Mouse (Mus musculus): ENCODE measurements around the gene Ttll1. TPM values are rescaled to one million over a fixed set of nuclear protein-coding genes. Genes with fewer than 3 reads are reported as not detected.

The Ttll1 gene
- total and polyA plus RNA-seq, 2 experiments = 1.0 to 2.1 TPM

DNA sequence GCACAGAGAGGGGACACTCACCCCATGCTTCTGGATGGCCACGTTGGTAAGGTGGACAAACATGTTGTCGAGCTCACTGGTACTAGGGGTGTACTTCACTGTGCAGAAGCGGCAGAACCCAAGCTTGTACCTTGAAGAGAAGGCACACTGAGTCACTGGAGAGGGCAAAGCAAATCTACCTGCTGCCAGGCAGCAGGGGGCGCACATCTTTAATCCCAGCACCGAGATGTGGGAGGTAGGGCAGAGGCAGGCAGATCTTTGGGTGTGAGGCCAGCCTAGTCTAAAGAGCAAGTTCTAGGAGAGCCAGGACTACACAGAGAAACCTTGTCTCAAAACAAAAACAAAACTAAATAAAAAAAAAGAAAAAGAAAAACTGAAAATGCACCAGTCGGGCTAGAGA is 13.4 kb downstream of the Ttll1 start:
- WGBS = 89% methylated on average over 6 of the region's 6 CpGs
- H3K79me2 ChIP-seq (ENCODE audit: control insufficient read depth, insufficient read depth, low read length) = no peaks in the 10 kb centered on the region

DNA sequence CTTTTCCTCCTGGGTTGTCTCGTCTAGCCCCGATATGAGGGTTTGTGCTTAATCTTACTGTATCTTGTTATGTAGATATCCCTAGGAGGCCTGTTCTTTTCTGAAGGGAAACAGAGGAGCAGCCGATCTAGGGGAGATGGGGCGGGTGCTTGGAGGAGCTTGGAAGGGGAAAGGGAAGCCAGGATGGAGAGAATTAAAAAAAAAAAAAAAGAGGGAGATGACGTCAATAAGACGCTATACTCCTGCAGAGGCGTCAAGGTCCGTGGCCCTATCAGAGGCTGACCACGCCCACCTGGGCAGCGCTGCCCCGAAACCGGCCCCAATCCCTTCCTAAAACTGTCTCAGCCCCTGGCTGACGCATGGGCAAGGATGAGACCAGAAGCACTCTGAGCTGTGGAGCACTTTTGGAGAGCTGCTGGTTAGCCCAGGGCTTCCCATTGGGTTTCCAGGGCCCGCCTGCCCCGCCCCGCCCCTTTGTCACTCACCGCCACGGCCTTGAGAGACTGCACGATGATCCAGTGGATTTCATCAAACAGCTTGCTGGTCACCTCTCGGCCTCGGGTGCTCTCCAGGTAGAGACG is 14.8 kb downstream of the Ttll1 start:
- 71% methylated on average over 22 of the region's 22 CpGs for WGBS
- no peak overlapping the region for H3K9ac ChIP-seq (ENCODE audit: low read depth, low read length)
- no peak overlapping the region for H3K27ac ChIP-seq (replicated peaks; ENCODE audit: insufficient read depth, low read depth, low read length)
- H3K36me3 ChIP-seq (ENCODE audit: control insufficient read depth, insufficient read depth, low read length) = no peaks in the 10 kb centered on the region
- no peaks in the 10 kb centered on the region for H3K4me1 ChIP-seq (ENCODE audit: control insufficient read depth, insufficient read depth, low read length)
- TF ChIP-seq POLR2A (IDR thresholded peaks at IDR 0.05; ENCODE audit: extremely low read depth, insufficient read depth, low read length) (no peak), CTCF (IDR thresholded peaks at IDR 0.05; ENCODE audit: low read depth, low read length) (no peak)
- H3K4me3 ChIP-seq (ENCODE audit: insufficient read depth, low read depth, low read length) = no peak overlapping the region; the same call in 1 of the 2 replicates
- no peaks in the 10 kb centered on the region for H3K79me2 ChIP-seq (ENCODE audit: control insufficient read depth, insufficient read depth, low read length)
- H3K27me3 ChIP-seq (ENCODE audit: control insufficient read depth, insufficient read depth, low read length) = no peaks in the 10 kb centered on the region
- DNase-seq (ENCODE audit: extremely low read depth, low read depth, low spot score) = peak; percentile 23

More for the DNA sequence above, 13.4 kb downstream of the Ttll1 start:
- Histone ChIP-seq H3K9ac (ENCODE audit: low read depth, low read length) (no peak overlapping the region), H3K36me3 (ENCODE audit: control insufficient read depth, insufficient read depth, low read length) (no peaks in the 10 kb centered on the region), H3K27ac (replicated peaks; ENCODE audit: insufficient read depth, low read depth, low read length) (no peak overlapping the region), H3K4me1 (ENCODE audit: control insufficient read depth, insufficient read depth, low read length) (no peaks in the 10 kb centered on the region), H3K27me3 (ENCODE audit: control insufficient read depth, insufficient read depth, low read length) (no peaks in the 10 kb centered on the region), H3K4me3 (ENCODE audit: insufficient read depth, low read depth, low read length) (no peak overlapping the region)
- TF ChIP-seq CTCF (IDR thresholded peaks at IDR 0.05; ENCODE audit: low read depth, low read length) (peak; percentile 67), POLR2A (IDR thresholded peaks at IDR 0.05; ENCODE audit: extremely low read depth, insufficient read depth, low read length) (no peak)
- DNase-seq (ENCODE audit: extremely low read depth, low read depth, low spot score) = peak; percentile 5

DNA sequence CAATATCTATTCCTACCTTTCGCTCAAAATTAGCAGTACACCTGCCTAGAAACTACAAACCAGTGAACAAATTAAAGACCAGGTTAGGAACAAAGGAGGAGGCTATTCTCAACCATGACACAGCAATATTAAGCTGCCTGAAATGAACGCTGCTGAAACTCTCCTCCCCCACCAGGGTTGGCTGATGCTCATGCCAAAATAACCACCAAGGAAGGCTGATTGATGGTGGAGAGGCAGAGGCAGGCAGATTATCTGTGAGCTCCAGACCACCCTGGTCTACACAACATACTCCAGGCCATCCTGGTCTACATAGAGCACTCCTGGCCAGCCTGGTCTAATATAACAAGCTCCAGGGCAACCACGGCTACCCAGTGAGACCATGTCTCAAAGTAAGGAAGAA is 15.5 kb downstream of the Ttll1 start:
- no peaks in the 10 kb centered on the region for H3K36me3 ChIP-seq (ENCODE audit: control insufficient read depth, insufficient read depth, low read length)
- 85% methylated on average over 3 of the region's 3 CpGs for WGBS
- H3K79me2 ChIP-seq (ENCODE audit: control insufficient read depth, insufficient read depth, low read length) = no peaks in the 10 kb centered on the region
- H3K9ac ChIP-seq (ENCODE audit: low read depth, low read length) = no peak overlapping the region
- DNase-seq (ENCODE audit: extremely low read depth, low read depth, low spot score) = no peak
- H3K4me3 ChIP-seq (ENCODE audit: insufficient read depth, low read depth, low read length) = no peak overlapping the region
- no peaks in the 10 kb centered on the region for H3K4me1 ChIP-seq (ENCODE audit: control insufficient read depth, insufficient read depth, low read length)
- no peak overlapping the region for H3K27ac ChIP-seq (replicated peaks; ENCODE audit: insufficient read depth, low read depth, low read length)
- no peaks in the 10 kb centered on the region for H3K27me3 ChIP-seq (ENCODE audit: control insufficient read depth, insufficient read depth, low read length)
- TF ChIP-seq POLR2A (IDR thresholded peaks at IDR 0.05; ENCODE audit: extremely low read depth, insufficient read depth, low read length) = no peak
- no peak for TF ChIP-seq CTCF (IDR thresholded peaks at IDR 0.05; ENCODE audit: low read depth, low read length)

DNA sequence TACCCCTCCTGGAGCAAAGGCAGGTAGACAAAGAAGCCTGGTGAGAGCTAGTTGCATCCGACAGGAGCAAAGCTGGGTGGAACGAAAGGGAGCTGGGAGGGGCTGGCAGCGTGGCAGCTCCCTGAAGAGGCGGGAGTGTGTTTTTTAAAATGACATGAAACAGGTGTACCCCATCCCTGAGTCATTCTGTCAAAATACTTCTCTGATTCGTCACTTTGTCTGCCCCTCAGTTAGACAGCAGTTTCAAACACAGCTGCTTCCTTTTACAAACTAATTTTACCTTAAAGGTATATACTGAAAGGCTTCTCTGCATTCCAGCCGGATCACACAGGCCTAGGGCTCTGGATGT is 16.1 kb downstream of the Ttll1 start:
- H3K79me2 ChIP-seq (ENCODE audit: control insufficient read depth, insufficient read depth, low read length) = no peaks in the 10 kb centered on the region
- TF ChIP-seq CTCF (IDR thresholded peaks at IDR 0.05; ENCODE audit: low read depth, low read length) (no peak), POLR2A (IDR thresholded peaks at IDR 0.05; ENCODE audit: extremely low read depth, insufficient read depth, low read length) (no peak)
- no peak overlapping the region for H3K27ac ChIP-seq (replicated peaks; ENCODE audit: insufficient read depth, low read depth, low read length)
- H3K9ac ChIP-seq (ENCODE audit: low read depth, low read length) = no peak overlapping the region
- 95% methylated on average over 6 of the region's 6 CpGs for WGBS
- no peaks in the 10 kb centered on the region for H3K36me3 ChIP-seq (ENCODE audit: control insufficient read depth, insufficient read depth, low read length)
- no peak overlapping the region for H3K4me3 ChIP-seq (ENCODE audit: insufficient read depth, low read depth, low read length)
- no peaks in the 10 kb centered on the region for H3K27me3 ChIP-seq (ENCODE audit: control insufficient read depth, insufficient read depth, low read length)
- DNase-seq (ENCODE audit: extremely low read depth, low read depth, low spot score) = no peak
- no peaks in the 10 kb centered on the region for H3K4me1 ChIP-seq (ENCODE audit: control insufficient read depth, insufficient read depth, low read length)

DNA sequence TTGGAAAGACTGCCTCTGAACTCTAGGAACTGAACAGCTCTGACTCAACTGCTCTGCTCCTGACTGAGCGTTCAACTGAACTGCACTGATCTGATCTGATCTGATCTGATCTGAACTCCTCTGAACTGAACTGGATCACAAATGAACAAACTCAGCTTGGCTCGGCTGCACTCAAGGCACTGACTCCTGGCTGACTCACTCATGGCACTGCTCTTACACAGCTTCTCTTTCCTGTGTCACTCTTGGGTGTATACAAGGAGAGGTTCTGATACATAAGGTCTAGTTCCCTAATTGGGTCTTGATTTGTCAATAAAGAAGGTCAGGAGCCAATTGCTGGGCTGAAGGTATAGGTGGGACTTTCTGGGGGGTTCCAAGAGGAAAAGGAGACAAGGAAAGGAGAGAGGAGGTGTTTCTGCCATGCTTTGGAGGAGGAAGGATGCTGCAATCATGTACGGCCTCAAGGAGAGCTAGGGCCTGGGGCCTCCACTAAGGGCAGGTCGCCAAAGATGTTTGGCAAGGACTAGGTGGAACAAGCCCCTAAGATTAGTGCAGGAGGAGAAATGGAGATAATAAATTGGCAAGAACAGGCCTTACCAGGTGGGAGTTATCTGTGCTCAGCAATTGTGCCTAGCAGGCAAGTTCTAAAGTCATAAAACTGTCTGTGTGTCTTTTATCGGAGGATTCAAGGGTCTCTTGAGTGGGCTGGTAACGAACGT is 16.7 kb downstream of the Ttll1 start:
- H3K79me2 ChIP-seq (ENCODE audit: control insufficient read depth, insufficient read depth, low read length) = no peaks in the 10 kb centered on the region
- no peak overlapping the region for H3K9ac ChIP-seq (ENCODE audit: low read depth, low read length)
- no peaks in the 10 kb centered on the region for H3K4me1 ChIP-seq (ENCODE audit: control insufficient read depth, insufficient read depth, low read length)
- 93% methylated on average over 7 of the region's 7 CpGs for WGBS
- H3K27me3 ChIP-seq (ENCODE audit: control insufficient read depth, insufficient read depth, low read length) = no peaks in the 10 kb centered on the region
- TF ChIP-seq CTCF (IDR thresholded peaks at IDR 0.05; ENCODE audit: low read depth, low read length) (no peak), POLR2A (IDR thresholded peaks at IDR 0.05; ENCODE audit: extremely low read depth, insufficient read depth, low read length) (no peak)
- H3K27ac ChIP-seq (replicated peaks; ENCODE audit: insufficient read depth, low read depth, low read length) = no peak overlapping the region
- H3K4me3 ChIP-seq (ENCODE audit: insufficient read depth, low read depth, low read length) = no peak overlapping the region
- no peak for DNase-seq (ENCODE audit: extremely low read depth, low read depth, low spot score)
- H3K36me3 ChIP-seq (ENCODE audit: control insufficient read depth, insufficient read depth, low read length) = no peaks in the 10 kb centered on the region

DNA sequence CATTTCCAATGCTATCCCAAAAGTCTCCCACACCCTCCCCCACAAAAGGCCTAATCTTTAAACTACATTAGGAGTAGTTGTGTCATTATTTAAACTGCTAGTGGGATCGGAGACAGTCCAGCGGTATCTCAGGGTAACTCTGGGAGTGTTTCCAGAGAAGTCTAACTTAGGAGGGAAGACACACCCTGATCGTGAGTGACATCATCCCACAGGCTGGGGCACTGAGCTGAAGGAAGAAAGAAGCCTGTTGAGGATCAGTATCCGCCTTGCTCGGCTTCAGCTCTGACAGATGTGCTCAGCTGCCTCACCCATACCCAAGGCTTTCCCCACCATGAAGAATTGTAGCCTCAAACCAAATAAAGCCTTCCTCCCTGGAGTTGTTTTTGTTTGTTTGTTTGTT is 18.8 kb downstream of the Ttll1 start:
- Histone ChIP-seq H3K36me3 (ENCODE audit: control insufficient read depth, insufficient read depth, low read length) (no peaks in the 10 kb centered on the region), H3K27ac (replicated peaks; ENCODE audit: insufficient read depth, low read depth, low read length) (no peak overlapping the region), H3K4me3 (ENCODE audit: insufficient read depth, low read depth, low read length) (no peak overlapping the region), H3K4me1 (ENCODE audit: control insufficient read depth, insufficient read depth, low read length) (no peaks in the 10 kb centered on the region), H3K9ac (ENCODE audit: low read depth, low read length) (no peak overlapping the region), H3K79me2 (ENCODE audit: control insufficient read depth, insufficient read depth, low read length) (no peaks in the 10 kb centered on the region), H3K27me3 (ENCODE audit: control insufficient read depth, insufficient read depth, low read length) (no peaks in the 10 kb centered on the region)
- WGBS = 76% methylated on average over 5 of the region's 5 CpGs
- DNase-seq (ENCODE audit: extremely low read depth, low read depth, low spot score) = no peak
- TF ChIP-seq CTCF (IDR thresholded peaks at IDR 0.05; ENCODE audit: low read depth, low read length) = no peak
- TF ChIP-seq POLR2A (IDR thresholded peaks at IDR 0.05; ENCODE audit: extremely low read depth, insufficient read depth, low read length) = no peak

Data from liver, adult 2 months (tissue).